Mouse (Mus musculus) forebrain, embryonic 14.5 days (tissue): Measurements from ENCODE around the gene Snd1. TPM values are rescaled to one million over a fixed set of nuclear protein-coding genes. Genes with fewer than 3 reads are reported as not detected.

Source experiments
- ATAC-seq: fragments of 200-750 bp; cut with Nextera tagmentation; 2 replicates; pipeline ENCODE4 v1.8.0; 2017; ENCODE audit warnings: mild to moderate bottlenecking, moderate library complexity
- DNase-seq: peaks from one replicate; pipeline ENCODE4 v3.0.0-alpha.2; 2015; ENCODE audit warnings: low spot score
- H3K27ac ChIP-seq: fragments of 300-500 bp; sonication (generic); 2 replicates; pipeline ENCODE4 v1.5.1; 2014; ENCODE audit warnings: low read depth, mild to moderate bottlenecking, control low read depth, low read length, moderate library complexity
- H3K27me3 ChIP-seq: fragments of 300-500 bp; sonication (generic); replicated peaks from 2 replicates; pipeline ENCODE4 v1.6.1; 2014; ENCODE audit warnings: low read length, control low read depth, mixed read lengths; ENCODE audit not compliant: control insufficient read depth, insufficient read depth
- H3K36me3 ChIP-seq: fragments of 300-500 bp; sonication (generic); 2 replicates; pipeline ENCODE4 v1.6.1; 2014; ENCODE audit warnings: low read length, control low read depth; ENCODE audit not compliant: control insufficient read depth, insufficient read depth
- H3K4me1 ChIP-seq: fragments of 300-500 bp; sonication (generic); 2 replicates; pipeline ENCODE4 v1.6.1; 2014; ENCODE audit warnings: antibody characterized with exemption, low read length, control low read depth; ENCODE audit not compliant: control insufficient read depth, insufficient read depth
- H3K4me2 ChIP-seq: fragments of 300-500 bp; sonication (generic); 2 replicates; pipeline ENCODE4 v1.6.1; 2014; ENCODE audit warnings: mild to moderate bottlenecking, control low read depth, low read length
- H3K4me3 ChIP-seq: fragments of 300-500 bp; sonication (generic); 2 replicates; pipeline ENCODE4 v1.5.1; 2014; ENCODE audit warnings: low read depth, low read length, control low read depth
- H3K9ac ChIP-seq: fragments of 300-500 bp; sonication (generic); 2 replicates; pipeline ENCODE4 v1.6.1; 2014; ENCODE audit warnings: mild to moderate bottlenecking, low read length, control low read depth, moderate library complexity
- H3K9me3 ChIP-seq: fragments of 300-500 bp; sonication (generic); replicated peaks from 2 replicates; pipeline ENCODE4 v1.6.1; 2016; ENCODE audit warnings: low read length, control low read depth, mixed read lengths; ENCODE audit not compliant: control insufficient read depth
- WGBS: fragments of 180-500 bp; shearing (Covaris S2); extraction: QIAGEN DNeasy Blood & Tissue Kit; methylation state at CpG from one replicate; pipeline ENCODE4 v1.1.7; 2014; 5-methylcytosine and 5-hydroxymethylcytosine counted together
- polyA plus RNA-seq: library from polyadenylated mRNA; unstranded; fragments of >200 nt; fragmentation: Nextera tagmentation; extraction: Ambion mirVana; gene quantifications from 2 replicates; pipeline ENCODE4 v1.2.1, GENCODE M21; 2014

The Snd1 gene
- polyA plus RNA-seq, 1 experiment from 2014 or later: 67.9 TPM

DNA sequence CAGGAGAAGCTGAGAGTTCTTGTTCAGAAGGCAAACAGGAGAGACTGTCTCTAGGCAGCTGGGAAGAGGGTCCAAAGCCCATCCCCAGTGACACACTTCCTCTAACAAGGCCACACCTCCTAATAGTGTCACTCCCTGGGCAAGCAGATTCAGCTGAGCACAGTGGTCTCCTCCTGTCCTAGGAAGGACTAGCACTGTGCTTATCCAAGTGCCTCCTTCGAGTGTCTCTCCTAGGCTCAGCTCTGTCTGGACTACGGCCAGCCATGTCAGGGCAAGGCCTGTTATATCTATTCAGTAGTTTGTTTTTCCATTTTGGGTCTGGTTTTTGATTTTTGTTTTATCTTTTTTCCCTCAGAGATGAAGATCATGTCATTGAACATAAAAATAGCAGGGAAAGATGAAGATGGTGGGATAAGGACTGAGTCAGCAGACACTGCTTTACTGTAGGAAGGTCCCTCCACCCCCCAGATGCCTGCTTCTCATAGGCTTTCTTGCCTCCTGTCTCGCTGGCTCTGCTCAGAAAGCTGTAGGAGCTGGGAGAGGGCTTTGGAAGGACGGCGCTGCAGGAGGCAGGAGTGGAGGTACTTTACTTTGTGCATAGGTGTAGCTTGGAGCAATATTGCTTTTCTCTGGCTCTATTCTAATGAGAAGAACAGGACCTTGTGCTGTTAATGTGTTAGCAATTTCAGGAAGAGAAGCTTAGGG is 86.5 kb downstream of the Snd1 start:
- no peaks in the 10 kb centered on the region; the same call in 1 of the 2 replicates for H3K4me1 ChIP-seq
- no peak overlapping the region for H3K4me2 ChIP-seq
- H3K9me3 ChIP-seq: no peaks in the 10 kb centered on the region
- DNase-seq (no peak), ATAC-seq (no peak)
- H3K4me3 ChIP-seq: no peak overlapping the region
- WGBS: 84% methylated on average over 5 of the region's 5 CpGs
- H3K27ac ChIP-seq: no peak overlapping the region
- no peaks in the 10 kb centered on the region for H3K27me3 ChIP-seq
- H3K9ac ChIP-seq: no peak overlapping the region
- H3K36me3 ChIP-seq: no peaks in the 10 kb centered on the region

DNA sequence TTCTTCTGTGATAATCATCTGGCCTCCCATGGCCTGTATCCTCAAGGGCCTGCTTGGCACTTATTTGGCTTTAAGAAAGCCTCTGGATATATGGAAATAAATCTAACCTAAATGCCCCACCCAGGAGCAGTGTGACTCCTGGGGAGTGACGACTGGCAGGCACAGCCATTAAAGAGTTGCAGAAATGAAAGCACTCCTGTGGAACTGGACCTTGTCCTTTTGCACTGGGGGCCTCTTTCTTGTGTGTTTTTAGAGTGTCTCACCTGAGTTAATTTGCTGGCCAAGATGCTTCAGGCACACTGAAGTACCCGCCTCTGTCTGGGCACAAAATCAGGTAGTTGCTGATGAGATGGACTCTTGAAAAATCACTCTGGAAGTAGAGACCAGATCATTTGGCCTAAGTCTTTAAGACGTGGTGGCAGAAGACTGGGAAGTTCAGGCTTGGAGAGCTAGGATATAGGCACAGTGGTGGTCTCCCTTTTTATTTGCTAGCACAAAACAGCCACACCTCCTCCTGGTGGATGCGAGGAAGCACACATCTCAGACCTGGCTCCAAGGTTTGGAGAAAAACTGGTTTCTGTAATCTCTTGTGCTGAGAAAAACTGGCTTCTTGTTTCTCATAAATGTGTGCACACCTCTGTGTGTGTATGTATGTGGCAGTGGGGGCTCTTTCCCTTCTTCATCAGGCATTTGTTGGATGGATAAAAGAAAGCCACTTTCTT is 87.5 kb downstream of the Snd1 start:
- DNase-seq (no peak), ATAC-seq (no peak)
- Histone ChIP-seq H3K4me3 (no peak overlapping the region), H3K9ac (no peak overlapping the region), H3K4me1 (no peaks in the 10 kb centered on the region; the same call in 1 of the 2 replicates), H3K9me3 (no peaks in the 10 kb centered on the region), H3K36me3 (no peaks in the 10 kb centered on the region), H3K27ac (no peak overlapping the region), H3K4me2 (no peak overlapping the region), H3K27me3 (no peaks in the 10 kb centered on the region)
- 72% methylated on average over 4 of the region's 4 CpGs for WGBS

DNA sequence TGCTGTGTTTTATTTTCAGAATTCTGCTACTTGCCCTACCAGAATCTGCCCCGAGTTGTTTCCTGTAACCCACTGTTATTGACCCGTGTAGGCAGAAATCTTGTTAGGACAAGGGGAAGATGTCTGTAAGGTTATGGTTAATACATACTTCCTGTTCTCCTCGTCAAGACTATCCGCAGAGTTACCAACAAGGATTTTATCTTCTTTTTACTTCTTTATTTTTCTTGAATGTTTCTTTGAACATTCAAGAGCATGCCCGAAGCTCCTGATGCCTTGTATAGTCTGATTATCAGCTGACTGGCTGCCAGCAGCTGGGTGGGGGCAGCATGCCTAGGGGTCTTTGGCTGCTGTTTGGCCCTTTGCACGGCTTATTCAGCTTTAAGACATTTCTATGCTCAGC is 93.0 kb downstream of the Snd1 start:
- Histone ChIP-seq H3K9me3 (no peaks in the 10 kb centered on the region), H3K36me3 (no peaks in the 10 kb centered on the region), H3K4me1 (peaks cover 5% of the 10 kb centered on the region), H3K4me2 (no peak overlapping the region), H3K9ac (no peak overlapping the region), H3K27ac (no peak overlapping the region), H3K4me3 (no peak overlapping the region), H3K27me3 (no peaks in the 10 kb centered on the region)
- 81% methylated on average over 6 of the region's 6 CpGs for WGBS
- DNase-seq (no peak), ATAC-seq (no peak)

DNA sequence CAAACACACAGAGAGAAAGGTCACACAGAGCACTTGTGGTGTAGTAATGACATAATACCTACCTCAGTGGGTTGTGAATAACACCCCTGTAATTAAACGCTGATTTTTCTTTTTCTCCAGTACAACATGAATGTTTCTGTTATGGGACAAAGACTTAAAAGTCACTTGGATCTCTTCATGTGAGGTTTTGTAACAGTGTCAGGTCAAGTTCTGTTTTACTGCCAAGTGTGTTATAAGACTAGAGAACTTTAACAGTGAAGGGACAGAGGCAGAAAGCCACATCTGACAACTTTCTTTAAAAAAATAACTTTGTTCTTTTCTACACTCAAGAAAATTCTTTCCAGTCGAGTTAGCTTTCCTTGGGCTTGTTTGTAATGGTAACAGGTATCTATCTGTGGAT is 97.0 kb downstream of the Snd1 start:
- WGBS: 74% methylated on average over 2 of the region's 2 CpGs
- H3K27ac ChIP-seq: no peak overlapping the region
- DNase-seq (no peak), ATAC-seq (no peak)
- peaks cover 16% of the 10 kb centered on the region for H3K4me1 ChIP-seq
- no peaks in the 10 kb centered on the region for H3K36me3 ChIP-seq
- no peaks in the 10 kb centered on the region for H3K27me3 ChIP-seq
- no peak overlapping the region for H3K4me3 ChIP-seq
- no peak overlapping the region for H3K9ac ChIP-seq
- H3K9me3 ChIP-seq: no peaks in the 10 kb centered on the region
- no peak overlapping the region for H3K4me2 ChIP-seq

DNA sequence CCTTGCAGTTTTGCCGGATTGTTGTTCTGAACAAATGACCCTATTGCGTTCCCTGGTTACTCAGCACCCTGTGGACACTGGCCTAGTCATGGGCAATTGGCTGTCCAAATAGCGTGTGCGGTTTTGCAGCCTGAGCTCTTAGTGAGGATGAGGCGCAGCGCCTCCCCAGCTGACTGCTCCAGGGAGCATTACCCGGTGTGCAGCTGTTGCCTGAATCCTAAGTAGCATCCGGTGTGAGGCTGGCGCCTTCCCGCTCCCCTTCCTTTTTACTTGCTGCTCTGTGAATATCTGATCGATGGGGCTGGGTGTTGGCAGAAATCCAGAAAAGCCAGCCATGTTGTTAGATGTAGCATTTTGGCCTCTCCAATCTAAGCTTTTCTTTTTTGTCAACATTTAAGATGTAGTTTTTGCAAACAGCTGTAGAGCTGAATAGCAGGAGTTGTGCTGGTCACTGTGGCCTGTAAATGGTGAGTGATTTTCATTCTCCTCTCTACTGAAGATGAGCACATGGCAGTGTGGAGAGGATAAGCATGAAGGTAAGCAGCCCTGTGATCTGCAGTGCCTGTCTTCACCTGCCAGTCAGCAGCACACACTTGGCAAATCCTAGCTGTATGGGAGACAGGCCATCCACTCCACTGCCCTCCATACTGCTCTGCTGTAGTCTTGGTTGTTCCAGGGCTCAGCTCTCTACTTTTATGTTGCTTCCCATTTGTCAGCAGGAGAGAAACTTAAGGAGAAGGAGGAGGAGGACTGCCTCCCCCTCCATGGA is 98.2 kb downstream of the Snd1 start:
- Histone ChIP-seq H3K4me3 (no peak overlapping the region), H3K36me3 (no peaks in the 10 kb centered on the region), H3K4me1 (peaks cover 16% of the 10 kb centered on the region), H3K4me2 (no peak overlapping the region), H3K9ac (no peak overlapping the region), H3K27me3 (no peaks in the 10 kb centered on the region), H3K9me3 (no peaks in the 10 kb centered on the region), H3K27ac (peak overlapping the region; percentile 58; the same call in 1 of the 2 replicates)
- DNase-seq (peak; percentile 70), ATAC-seq (peak; percentile 87)
- 42% methylated on average over 11 of the region's 11 CpGs for WGBS

DNA sequence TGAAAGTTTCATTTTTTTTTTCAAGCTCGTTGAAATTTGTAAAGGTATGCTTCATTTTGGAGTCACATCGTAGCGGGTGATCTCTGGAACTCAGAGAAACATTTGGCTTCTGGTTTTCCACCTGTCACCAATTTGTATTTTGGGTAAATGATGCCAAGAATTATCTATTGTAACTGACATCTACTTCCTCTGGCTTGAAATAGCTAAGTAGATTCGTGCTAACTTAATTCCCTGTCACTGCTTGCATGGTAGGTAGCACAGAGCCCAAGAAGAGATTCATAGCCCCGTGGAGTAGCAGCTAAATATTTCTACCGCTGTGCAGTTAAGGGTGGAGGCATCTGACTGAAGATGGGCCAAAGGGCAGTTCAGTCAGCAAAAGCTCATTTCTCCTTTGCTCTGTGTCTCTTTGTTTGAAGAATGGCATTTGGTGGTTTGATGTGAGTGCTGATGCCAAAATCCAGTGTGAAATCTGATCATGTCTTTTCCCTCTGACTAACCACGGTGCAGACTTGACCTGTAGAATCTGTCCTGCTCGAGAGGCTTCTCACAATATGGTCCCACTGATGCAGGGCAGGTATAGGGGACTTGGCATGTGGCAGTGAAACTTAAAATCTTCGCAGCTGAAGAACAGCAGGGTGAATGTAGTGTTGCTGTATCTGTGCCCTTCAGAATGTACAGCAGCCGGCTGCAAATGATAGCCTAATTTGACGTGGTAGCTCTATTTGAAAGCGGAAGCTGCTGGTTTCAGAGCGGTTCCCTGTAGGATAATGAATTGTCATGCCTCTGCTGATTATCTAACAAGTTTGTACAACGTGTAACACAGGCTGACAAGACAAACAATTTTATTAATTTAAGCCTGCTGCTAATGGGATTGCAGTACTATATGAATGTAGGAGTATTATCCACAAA is 101.7 kb downstream of the Snd1 start:
- no peak overlapping the region for H3K4me3 ChIP-seq
- H3K27ac ChIP-seq: no peak overlapping the region
- no peaks in the 10 kb centered on the region for H3K9me3 ChIP-seq
- ATAC-seq: no peak
- no peaks in the 10 kb centered on the region for H3K36me3 ChIP-seq
- 71% methylated on average over 14 of the region's 14 CpGs for WGBS
- no peak overlapping the region for H3K9ac ChIP-seq
- no peak overlapping the region for H3K4me2 ChIP-seq
- no peaks in the 10 kb centered on the region for H3K27me3 ChIP-seq
- no peak for DNase-seq
- H3K4me1 ChIP-seq: peaks cover 13% of the 10 kb centered on the region; the same call in 1 of the 2 replicates

DNA sequence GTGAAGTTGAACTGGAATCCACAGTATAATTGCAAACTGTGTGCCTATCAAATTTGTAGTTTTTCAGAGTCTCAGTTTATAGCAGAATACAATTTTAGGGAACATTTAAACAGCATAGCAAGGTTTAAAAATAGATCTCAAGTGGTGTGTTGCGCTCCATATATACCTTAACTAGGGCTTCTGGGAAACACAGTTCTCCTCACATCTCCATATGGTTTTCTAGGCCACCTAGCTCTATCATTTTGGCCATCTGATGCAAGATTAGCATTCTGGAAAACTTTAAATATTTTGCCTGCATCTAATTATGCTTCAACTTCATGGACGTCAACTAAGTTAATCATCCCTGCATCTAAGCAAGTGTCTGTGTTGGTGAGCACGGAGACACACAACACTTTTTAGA is 107.9 kb downstream of the Snd1 start:
- no peak for ATAC-seq
- Histone ChIP-seq H3K9me3 (no peaks in the 10 kb centered on the region), H3K27ac (no peak overlapping the region), H3K27me3 (no peaks in the 10 kb centered on the region), H3K4me3 (no peak overlapping the region), H3K4me1 (no peaks in the 10 kb centered on the region), H3K9ac (no peak overlapping the region), H3K36me3 (no peaks in the 10 kb centered on the region), H3K4me2 (no peak overlapping the region)
- WGBS: 94% methylated on average over 3 of the region's 3 CpGs
- DNase-seq: no peak

DNA sequence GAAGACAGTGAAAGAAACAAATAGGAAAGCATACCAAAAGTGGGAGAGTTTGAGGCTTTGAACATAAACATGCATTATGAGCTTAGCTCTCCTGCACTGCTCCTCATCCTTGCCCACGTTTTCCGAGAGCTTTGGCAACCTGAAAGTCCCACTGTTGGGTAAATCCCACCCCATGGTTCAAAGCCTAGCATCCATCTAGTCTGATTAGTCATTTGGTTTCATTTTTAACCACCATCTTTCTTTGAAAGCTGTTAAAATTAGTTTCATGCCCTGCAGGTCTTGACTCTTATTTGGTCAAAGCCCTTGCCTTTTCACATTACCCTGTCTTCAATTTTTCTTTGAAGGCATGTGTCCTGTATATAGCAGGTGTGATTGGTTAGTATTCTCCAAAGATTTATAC is 108.5 kb downstream of the Snd1 start:
- no peak overlapping the region for H3K4me3 ChIP-seq
- H3K27ac ChIP-seq: no peak overlapping the region
- no peaks in the 10 kb centered on the region for H3K4me1 ChIP-seq
- H3K36me3 ChIP-seq: no peaks in the 10 kb centered on the region
- H3K9ac ChIP-seq: no peak overlapping the region
- no peak for DNase-seq
- no peak overlapping the region for H3K4me2 ChIP-seq
- ATAC-seq: no peak
- no peaks in the 10 kb centered on the region for H3K9me3 ChIP-seq
- H3K27me3 ChIP-seq: no peaks in the 10 kb centered on the region
- 84% methylated on average over 2 of the region's 2 CpGs for WGBS
